Mouse (Mus musculus) spleen, adult 2 months (tissue): ENCODE measurements around the gene Epas1. TPM values are rescaled to one million over a fixed set of nuclear protein-coding genes. Genes with fewer than 3 reads are reported as not detected.
A peak's percentile ranks its signal among the peaks of the same experiment; 100 is the strongest.

Experiments
- DNase-seq, 2 experiments: peaks; one replicate each; pipeline versions ENCODE4 v3.0.0 to v3.0.0-alpha.2; 2012 to 2021; ENCODE audit warnings: low spot score in 2 of 2, low read depth in 1 of 2
- H3K27ac ChIP-seq: fragments of 200-500 bp; 2 replicates; pipeline ENCODE4 v1.5.1; 2012; ENCODE audit warnings: low read length, inconsistent platforms; ENCODE audit not compliant: insufficient read depth
- H3K27me3 ChIP-seq: fragments of 200-500 bp; 2 replicates; pipeline ENCODE4 v1.6.1; 2012; ENCODE audit warnings: mild to moderate bottlenecking, moderate library complexity, low read length, inconsistent platforms; ENCODE audit not compliant: control insufficient read depth, insufficient read depth
- H3K36me3 ChIP-seq: fragments of 200-500 bp; 2 replicates; pipeline ENCODE4 v1.6.1; 2012; ENCODE audit warnings: mild to moderate bottlenecking, low read length, inconsistent platforms; ENCODE audit not compliant: control insufficient read depth, insufficient read depth
- H3K4me1 ChIP-seq: fragments of 200-500 bp; 2 replicates; pipeline ENCODE4 v1.6.1; 2011; ENCODE audit warnings: inconsistent platforms; ENCODE audit not compliant: control insufficient read depth, insufficient read depth, insufficient read length
- H3K4me3 ChIP-seq: fragments of 200-500 bp; 2 replicates; pipeline ENCODE4 v1.5.1; 2011; ENCODE audit warnings: mild to moderate bottlenecking, inconsistent platforms; ENCODE audit not compliant: insufficient read depth, insufficient read length; ENCODE audit errors: extremely low read depth
- CTCF ChIP-seq: fragments of 200-500 bp; IDR thresholded peaks from 2 replicates; pipeline ENCODE4 v1.5.1; 2011; ENCODE audit warnings: mild to moderate bottlenecking, inconsistent platforms; ENCODE audit not compliant: insufficient read depth, insufficient read length, insufficient replicate concordance; ENCODE audit errors: extremely low read depth
- POLR2A ChIP-seq: fragments of 200-500 bp; IDR thresholded peaks from 2 replicates; pipeline ENCODE4 v1.6.1; 2011; ENCODE audit warnings: low read depth, low read length, inconsistent platforms
- WGBS: fragments of 180-500 bp; shearing (Covaris S2); methylation state at CpG from one replicate; pipeline ENCODE4 v1.1.7; 2018; 5-methylcytosine and 5-hydroxymethylcytosine counted together
- polyA plus RNA-seq: library from polyadenylated mRNA; depleted of rRNA; stranded (reverse); fragments of >200 nt; gene quantifications from 2 replicates; pipeline ENCODE4 v1.2.3, GENCODE M21; 2012

Epas1 gene
- polyA plus RNA-seq, 1 experiment = 40.1 TPM

- no peaks in the 10 kb centered on the region for H3K4me1 ChIP-seq
- TF ChIP-seq CTCF (no peak), POLR2A (no peak)
- no peak overlapping the region for H3K27ac ChIP-seq
- H3K27me3 ChIP-seq = no peaks in the 10 kb centered on the region
- H3K4me3 ChIP-seq = no peak overlapping the region
- DNase-seq = no peak
- H3K36me3 ChIP-seq = no peaks in the 10 kb centered on the region
- 94% methylated on average over 4 of the region's 4 CpGs for WGBS
Observed at GRCm38 (mm10) chr17:86766412-86766811, 12.9 kb downstream of the Epas1 start.

- Histone ChIP-seq H3K27ac (no peak overlapping the region), H3K4me3 (no peak overlapping the region), H3K4me1 (no peaks in the 10 kb centered on the region), H3K27me3 (no peaks in the 10 kb centered on the region), H3K36me3 (no peaks in the 10 kb centered on the region)
- 83% methylated on average over 7 of the region's 7 CpGs for WGBS
- no peak for DNase-seq
- no peak for TF ChIP-seq CTCF
- TF ChIP-seq POLR2A = no peak
Observed at GRCm38 (mm10) chr17:86768596-86768995, 15.1 kb downstream of the Epas1 start.

GRCm38 (mm10) chr17:86769330-86770211, 16.1 kb downstream of the Epas1 start:
- H3K27me3 ChIP-seq = no peaks in the 10 kb centered on the region
- no peak for DNase-seq
- H3K4me1 ChIP-seq = no peaks in the 10 kb centered on the region
- H3K36me3 ChIP-seq = no peaks in the 10 kb centered on the region
- TF ChIP-seq CTCF (no peak), POLR2A (no peak)
- no peak overlapping the region for H3K4me3 ChIP-seq
- WGBS = 60% methylated on average over 16 of the region's 16 CpGs
- peak overlapping the region; percentile 14; the same call in 1 of the 2 replicates for H3K27ac ChIP-seq

- Histone ChIP-seq H3K4me1 (no peaks in the 10 kb centered on the region), H3K27me3 (no peaks in the 10 kb centered on the region), H3K4me3 (no peak overlapping the region), H3K36me3 (no peaks in the 10 kb centered on the region), H3K27ac (no peak overlapping the region)
- DNase-seq = no peak
- TF ChIP-seq POLR2A = no peak
- TF ChIP-seq CTCF = no peak
- WGBS = 72% methylated on average over 5 of the region's 5 CpGs
Observed at GRCm38 (mm10) chr17:86770848-86771247, 17.3 kb downstream of the Epas1 start.

GRCm38 (mm10) chr17:86772035-86772434, 18.5 kb downstream of the Epas1 start:
- Histone ChIP-seq H3K27ac (no peak overlapping the region), H3K27me3 (no peaks in the 10 kb centered on the region), H3K4me3 (no peak overlapping the region), H3K4me1 (no peaks in the 10 kb centered on the region), H3K36me3 (no peaks in the 10 kb centered on the region)
- TF ChIP-seq POLR2A = no peak
- TF ChIP-seq CTCF = no peak
- WGBS = 88% methylated on average over 11 of the region's 11 CpGs
- DNase-seq = no peak

GRCm38 (mm10) chr17:86772929-86773588, 19.6 kb downstream of the Epas1 start:
- H3K27me3 ChIP-seq = no peaks in the 10 kb centered on the region
- 92% methylated on average over 15 of the region's 15 CpGs for WGBS
- no peaks in the 10 kb centered on the region for H3K36me3 ChIP-seq
- no peaks in the 10 kb centered on the region for H3K4me1 ChIP-seq
- no peak for DNase-seq
- no peak for TF ChIP-seq POLR2A
- no peak for TF ChIP-seq CTCF
- no peak overlapping the region for H3K27ac ChIP-seq
- no peak overlapping the region for H3K4me3 ChIP-seq

GRCm38 (mm10) chr17:86776538-86776937, 23.0 kb downstream of the Epas1 start:
- Histone ChIP-seq H3K4me1 (no peaks in the 10 kb centered on the region), H3K27ac (no peak overlapping the region), H3K36me3 (no peaks in the 10 kb centered on the region), H3K4me3 (no peak overlapping the region), H3K27me3 (no peaks in the 10 kb centered on the region)
- 83% methylated on average over 12 of the region's 12 CpGs for WGBS
- DNase-seq = no peak
- TF ChIP-seq POLR2A (no peak), CTCF (no peak)
